Mouse (Mus musculus) E14TG2a.4 (cell line): ENCODE data around the gene Gstz1.
"Not testable (repeated sequence)": the region's sequence is repeated elsewhere in the genome, so short reads cannot be mapped to it uniquely, and the experiment has no call there.

Experiments used
- H3K27me3 ChIP-seq: 2 replicates; pipeline ENCODE4 v1.6.1; 2014; ENCODE audit warnings: low read length, control low read depth; ENCODE audit not compliant: insufficient read depth
- H3K36me3 ChIP-seq: 2 replicates; pipeline ENCODE4 v1.6.1; 2014; ENCODE audit warnings: low read length, control low read depth; ENCODE audit not compliant: insufficient read depth
- H3K4me1 ChIP-seq: replicated peaks from 2 replicates; pipeline ENCODE4 v1.6.1; 2014; ENCODE audit warnings: low read depth, low read length, control low read depth
- H3K4me3 ChIP-seq: replicated peaks from 2 replicates; pipeline ENCODE4 v1.5.1; 2014; ENCODE audit warnings: mild to moderate bottlenecking, low read length
- H3K9me3 ChIP-seq: 2 replicates; pipeline ENCODE4 v1.6.1; 2014; ENCODE audit warnings: low read length, control low read depth
- CTCF ChIP-seq: conservative IDR thresholded peaks from 2 replicates; pipeline ENCODE4 v1.5.1; 2014; ENCODE audit warnings: low read length
- NANOG ChIP-seq: IDR thresholded peaks from 2 replicates; pipeline ENCODE4 v1.6.1; 2014; ENCODE audit warnings: borderline replicate concordance, low read length, mixed read lengths
- POU5F1 ChIP-seq: IDR thresholded peaks from 2 replicates; pipeline ENCODE4 v1.6.1; 2014; ENCODE audit warnings: low read length, borderline replicate concordance

Gstz1 gene

DNA sequence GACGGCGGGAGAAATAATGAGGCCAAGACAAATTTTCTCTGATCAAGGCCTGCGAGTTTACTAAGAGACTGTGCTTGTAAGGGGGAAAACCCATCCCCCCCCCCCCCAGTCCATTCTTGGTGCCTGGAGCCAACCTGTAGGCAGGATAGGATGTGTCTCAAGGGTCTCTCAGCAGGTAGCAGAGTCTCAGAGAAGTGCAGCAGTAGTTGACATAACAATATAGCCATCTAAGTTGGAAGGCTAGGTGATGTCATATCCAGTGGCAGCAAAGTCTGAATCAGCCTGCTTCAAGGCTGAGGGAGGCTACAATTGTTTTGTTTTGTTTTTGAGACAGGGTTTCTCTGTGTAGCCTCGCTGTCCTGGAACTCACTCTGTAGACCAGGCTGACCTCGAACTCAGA, 58.8 kb downstream of the Gstz1 start:
- H3K9me3 ChIP-seq, H3K4me3 ChIP-seq, H3K27me3 ChIP-seq, H3K36me3 ChIP-seq: not testable (repeated sequence)
- peak; percentile 64; the same call in 1 of the 2 replicates for TF ChIP-seq NANOG
- peaks cover 22% of the 10 kb centered on the region for H3K4me1 ChIP-seq

DNA sequence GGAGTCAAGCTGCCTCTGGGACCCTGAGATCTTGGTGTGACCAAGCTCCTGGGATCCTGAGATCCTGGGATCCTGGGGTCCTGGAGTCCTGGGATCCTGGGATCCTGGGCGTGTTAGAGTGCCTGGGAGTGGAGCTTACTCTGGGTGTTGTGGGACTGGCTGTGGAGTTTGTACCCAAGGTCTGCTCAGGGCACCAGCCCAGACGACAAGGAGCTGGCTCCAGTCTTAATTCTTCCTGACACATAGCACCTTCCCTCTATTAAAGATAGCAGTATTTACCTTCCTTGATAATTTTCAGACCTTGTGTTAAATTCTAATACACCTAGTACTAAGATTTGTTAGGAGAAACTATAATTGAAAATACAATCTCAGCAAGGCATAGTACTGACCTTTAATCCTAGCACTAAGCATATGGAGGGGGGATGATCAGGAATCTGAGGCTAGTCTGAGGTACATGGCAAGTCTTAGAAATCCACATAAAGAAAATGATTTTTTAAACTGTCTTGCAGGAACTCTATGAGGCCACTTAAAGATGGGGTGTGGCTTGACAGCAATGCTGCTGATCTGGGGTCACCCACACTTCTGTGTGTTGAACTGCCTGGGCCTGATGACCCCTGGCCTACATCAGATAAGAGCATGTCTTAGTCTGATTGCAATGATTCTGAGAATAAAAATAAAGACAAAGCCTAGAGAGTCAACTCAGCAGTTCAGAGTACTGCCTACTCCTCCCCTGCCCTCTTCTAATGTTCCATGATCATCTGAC, 66.1 kb downstream of the Gstz1 start:
- Histone ChIP-seq H3K27me3 (no peaks in the 10 kb centered on the region), H3K4me1 (no peaks in the 10 kb centered on the region), H3K9me3 (no peaks in the 10 kb centered on the region), H3K4me3 (no peak overlapping the region), H3K36me3 (no peaks in the 10 kb centered on the region)
- TF ChIP-seq CTCF (no peak), NANOG (no peak), POU5F1 (no peak)
